Mouse (Mus musculus) C3H10T1/2 (cell line): Measurements from ENCODE around the gene Filip1l. TPM values are rescaled to one million over a fixed set of nuclear protein-coding genes. Genes with fewer than 3 reads are reported as not detected.

Experiments used
- polyA plus RNA-seq, 2 experiments: library from polyadenylated mRNA; unstranded; fragments of >200 nt; fragmentation: generic; extraction: Trizol; gene quantifications; one replicate each; pipeline ENCODE4 v1.2.1; 2012; ENCODE audit warnings: missing spikeins in 2 of 2

Gene Filip1l
- 10 to 100 TPM in 1 of 2 experiments, 1 to 10 TPM in 1; 1.0 to 12.1 TPM for polyA plus RNA-seq

GRCm38 (mm10) chr16:57352751-57353150, at the start of gene Filip1l:
Filip1l (plus strand) TSS chr16:57353093.

GRCm38 (mm10) chr16:57606444-57607227, 253.7 kb downstream of the Filip1l start, which contains the start of gene Cmss1:
Cmss1 (minus strand) TSS chr16:57606864.

Other genes with a start within 250 kb of the Filip1l start
- 1 to 10 TPM; 1.8 to 8.9 TPM for gene Tomm70a, start 231.4 kb upstream of the Filip1l start, polyA plus RNA-seq
- gene Nit2, start 185.8 kb upstream of the Filip1l start, polyA plus RNA-seq = 10 to 100 TPM in 1 of 2 experiments, 1 to 10 TPM in 1; 9.7 to 36.8 TPM
- 1 to 10 TPM in 1 of 2 experiments, under 1 TPM in 1; 0.30 to 8.0 TPM for gene Tbc1d23, start 121.6 kb upstream of the Filip1l start, polyA plus RNA-seq
- under 1 TPM in 1 of 2 experiments, not detected in 1; 0.02 TPM for gene Tmem30c, start 60.2 kb upstream of the Filip1l start, polyA plus RNA-seq